Mouse (Mus musculus): ENCODE results near the gene Rusc2. TPM values are rescaled to one million over a fixed set of nuclear protein-coding genes. Genes with fewer than 3 reads are reported as not detected.

Rusc2 gene
- total RNA-seq, 1 experiment: 19.0 TPM

- no peak for DNase-seq (ENCODE audit: low read depth, low spot score)
- Histone ChIP-seq H3K27ac (ENCODE audit: insufficient read depth, low read depth, low read length, poor library complexity, severe bottlenecking) (no peak within 1 kb of the TSS), H3K9me3 (ENCODE audit: control insufficient read depth, insufficient read depth, low read depth, low read length) (no peaks in the 10 kb centered on the region), H3K4me1 (ENCODE audit: control insufficient read depth in 2 of 2, insufficient read depth in 2 of 2, low read length in 2 of 2, poor library complexity in 1 of 2) (peaks cover 0 to 5% of the 10 kb centered on the region in 2 experiments; a peak in 1 of 4 replicates), H3K9ac (ENCODE audit: insufficient read depth, low read depth, low read length, poor library complexity, severe bottlenecking) (no peak within 1 kb of the TSS), H3K4me3 (ENCODE audit: insufficient read depth in 1 of 2, low read depth in 1 of 2, low read length in 2 of 2, poor library complexity in 1 of 2, severe bottlenecking in 1 of 2) (no peak within 1 kb of the TSS), H3K36me3 (ENCODE audit: control insufficient read depth, insufficient read depth, low read length, poor library complexity, severe bottlenecking) (no peaks in the 10 kb centered on the region)
- in situ Hi-C loops (cut with MboI; ENCODE audit: low sequenced_read_pairs in 2 of 2, unreplicated experiment in 2 of 2): no loop called here
- TF ChIP-seq ZNF384 (IDR thresholded peaks at IDR 0.05; ENCODE audit: low read depth, low read length) (no peak), ZC3H11A (IDR thresholded peaks at IDR 0.05; ENCODE audit: borderline replicate concordance, low read depth, low read length) (no peak), MAFK (IDR thresholded peaks at IDR 0.05; ENCODE audit: insufficient read depth, low read depth, low read length) (no peak), HCFC1 (IDR thresholded peaks at IDR 0.05; ENCODE audit: borderline replicate concordance, insufficient read depth, low read length) (no peak), CHD2 (IDR thresholded peaks at IDR 0.05; ENCODE audit: low read depth, low read length) (no peak)
Observed at GRCm38 (mm10) chr4:43454041-43454836, 72.5 kb downstream of the Rusc2 start, which contains the start of gene Cd72. Gene Cd72 (minus strand): TSS chr4:43454628.

- H3K9me3 ChIP-seq (ENCODE audit: control insufficient read depth, insufficient read depth, low read depth, low read length): no peaks in the 10 kb centered on the region
- no peak for TF ChIP-seq HCFC1 (IDR thresholded peaks at IDR 0.05; ENCODE audit: borderline replicate concordance, insufficient read depth, low read length)
- no peak for TF ChIP-seq ZC3H11A (IDR thresholded peaks at IDR 0.05; ENCODE audit: borderline replicate concordance, low read depth, low read length)
- no peak for TF ChIP-seq CHD2 (IDR thresholded peaks at IDR 0.05; ENCODE audit: low read depth, low read length)
- TF ChIP-seq ZNF384 (IDR thresholded peaks at IDR 0.05; ENCODE audit: low read depth, low read length): no peak
- no peak for TF ChIP-seq MAFK (IDR thresholded peaks at IDR 0.05; ENCODE audit: insufficient read depth, low read depth, low read length)
- no peak for DNase-seq (ENCODE audit: low read depth, low spot score)
- no peaks in the 10 kb centered on the region for H3K36me3 ChIP-seq (ENCODE audit: control insufficient read depth, insufficient read depth, low read length, poor library complexity, severe bottlenecking)
- no peak overlapping the region for H3K4me3 ChIP-seq (ENCODE audit: insufficient read depth in 1 of 2, low read depth in 1 of 2, low read length in 2 of 2, poor library complexity in 1 of 2, severe bottlenecking in 1 of 2)
- no peak overlapping the region for H3K9ac ChIP-seq (ENCODE audit: insufficient read depth, low read depth, low read length, poor library complexity, severe bottlenecking)
- no peak overlapping the region for H3K27ac ChIP-seq (ENCODE audit: insufficient read depth, low read depth, low read length, poor library complexity, severe bottlenecking)
- in situ Hi-C loops (cut with MboI; ENCODE audit: low sequenced_read_pairs in 2 of 2, unreplicated experiment in 2 of 2): no loop called here
- peaks cover 0 to 5% of the 10 kb centered on the region in 2 experiments; a peak in 1 of 4 replicates for H3K4me1 ChIP-seq (ENCODE audit: control insufficient read depth in 2 of 2, insufficient read depth in 2 of 2, low read length in 2 of 2, poor library complexity in 1 of 2)
Observed at GRCm38 (mm10) chr4:43456470-43456869, 74.7 kb downstream of the Rusc2 start.

- in situ Hi-C loops (cut with MboI; ENCODE audit: low sequenced_read_pairs in 2 of 2, unreplicated experiment in 2 of 2): no loop called here
- Histone ChIP-seq H3K4me1 (ENCODE audit: control insufficient read depth in 2 of 2, insufficient read depth in 2 of 2, low read length in 2 of 2, poor library complexity in 1 of 2) (peaks cover 0 to 5% of the 10 kb centered on the region in 2 experiments; a peak in 1 of 4 replicates), H3K9ac (ENCODE audit: insufficient read depth, low read depth, low read length, poor library complexity, severe bottlenecking) (no peak overlapping the region), H3K9me3 (ENCODE audit: control insufficient read depth, insufficient read depth, low read depth, low read length) (no peaks in the 10 kb centered on the region), H3K4me3 (ENCODE audit: insufficient read depth in 1 of 2, low read depth in 1 of 2, low read length in 2 of 2, poor library complexity in 1 of 2, severe bottlenecking in 1 of 2) (no peak overlapping the region), H3K36me3 (ENCODE audit: control insufficient read depth, insufficient read depth, low read length, poor library complexity, severe bottlenecking) (no peaks in the 10 kb centered on the region), H3K27ac (ENCODE audit: insufficient read depth, low read depth, low read length, poor library complexity, severe bottlenecking) (no peak overlapping the region)
- TF ChIP-seq ZNF384 (IDR thresholded peaks at IDR 0.05; ENCODE audit: low read depth, low read length): no peak
- no peak for TF ChIP-seq MAFK (IDR thresholded peaks at IDR 0.05; ENCODE audit: insufficient read depth, low read depth, low read length)
- TF ChIP-seq ZC3H11A (IDR thresholded peaks at IDR 0.05; ENCODE audit: borderline replicate concordance, low read depth, low read length): no peak
- DNase-seq (ENCODE audit: low read depth, low spot score): no peak
Observed at GRCm38 (mm10) chr4:43457124-43457523, 75.3 kb downstream of the Rusc2 start.

- Histone ChIP-seq H3K27ac (ENCODE audit: insufficient read depth, low read depth, low read length, poor library complexity, severe bottlenecking) (no peak overlapping the region), H3K9me3 (ENCODE audit: control insufficient read depth, insufficient read depth, low read depth, low read length) (no peaks in the 10 kb centered on the region), H3K4me1 (ENCODE audit: control insufficient read depth in 2 of 2, insufficient read depth in 2 of 2, low read length in 2 of 2, poor library complexity in 1 of 2) (no peaks in the 10 kb centered on the region), H3K36me3 (ENCODE audit: control insufficient read depth, insufficient read depth, low read length, poor library complexity, severe bottlenecking) (no peaks in the 10 kb centered on the region), H3K9ac (ENCODE audit: insufficient read depth, low read depth, low read length, poor library complexity, severe bottlenecking) (no peak overlapping the region), H3K4me3 (ENCODE audit: insufficient read depth in 1 of 2, low read depth in 1 of 2, low read length in 2 of 2, poor library complexity in 1 of 2, severe bottlenecking in 1 of 2) (no peak overlapping the region)
- TF ChIP-seq MAFK (IDR thresholded peaks at IDR 0.05; ENCODE audit: insufficient read depth, low read depth, low read length) (no peak), ZC3H11A (IDR thresholded peaks at IDR 0.05; ENCODE audit: borderline replicate concordance, low read depth, low read length) (no peak), CHD2 (IDR thresholded peaks at IDR 0.05; ENCODE audit: low read depth, low read length) (no peak), ZNF384 (IDR thresholded peaks at IDR 0.05; ENCODE audit: low read depth, low read length) (no peak), HCFC1 (IDR thresholded peaks at IDR 0.05; ENCODE audit: borderline replicate concordance, insufficient read depth, low read length) (no peak)
- no peak for DNase-seq (ENCODE audit: low read depth, low spot score)
- in situ Hi-C loops (cut with MboI; ENCODE audit: low sequenced_read_pairs in 2 of 2, unreplicated experiment in 2 of 2): no loop called here
Observed at GRCm38 (mm10) chr4:43463102-43463501, 81.3 kb downstream of the Rusc2 start.
